Mouse (Mus musculus) MN1 (cell line): ENCODE measurements at regions not wholly inside any gene's neighbourhood (a gene's known extent, or its start where the extent isn't known, plus 50 kb on each side); places are given as distances from the start of the nearest gene placed in this dataset.

Source experiments
- DNase-seq: peaks from one replicate; pipeline ENCODE4 v3.0.0-alpha.2; 2016; ENCODE audit warnings: low spot score

DNA sequence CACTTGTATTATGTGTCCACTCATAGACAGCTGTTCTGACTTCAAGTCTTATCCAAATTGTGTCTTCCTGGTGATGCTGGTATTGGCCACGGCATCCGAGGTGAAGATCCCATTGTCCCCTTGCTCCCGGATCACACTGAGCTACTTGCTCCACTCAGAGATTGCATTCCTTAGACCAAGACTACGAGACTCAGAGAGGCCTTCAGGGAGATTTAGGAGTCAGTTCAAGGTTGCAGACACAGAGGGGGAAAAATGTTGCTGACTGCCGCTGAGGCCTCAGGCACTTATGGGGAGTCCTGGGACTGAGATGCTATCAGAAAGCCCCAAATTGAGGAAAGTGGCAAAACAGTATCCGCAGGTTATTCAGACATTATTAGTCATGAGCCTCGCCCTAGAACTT, 183.9 kb downstream of the Ly86 start:
- no peak for DNase-seq

GRCm38 (mm10) chr13:37531512-37532183, 186.6 kb downstream of the Ly86 start:
- no peak for DNase-seq

DNA sequence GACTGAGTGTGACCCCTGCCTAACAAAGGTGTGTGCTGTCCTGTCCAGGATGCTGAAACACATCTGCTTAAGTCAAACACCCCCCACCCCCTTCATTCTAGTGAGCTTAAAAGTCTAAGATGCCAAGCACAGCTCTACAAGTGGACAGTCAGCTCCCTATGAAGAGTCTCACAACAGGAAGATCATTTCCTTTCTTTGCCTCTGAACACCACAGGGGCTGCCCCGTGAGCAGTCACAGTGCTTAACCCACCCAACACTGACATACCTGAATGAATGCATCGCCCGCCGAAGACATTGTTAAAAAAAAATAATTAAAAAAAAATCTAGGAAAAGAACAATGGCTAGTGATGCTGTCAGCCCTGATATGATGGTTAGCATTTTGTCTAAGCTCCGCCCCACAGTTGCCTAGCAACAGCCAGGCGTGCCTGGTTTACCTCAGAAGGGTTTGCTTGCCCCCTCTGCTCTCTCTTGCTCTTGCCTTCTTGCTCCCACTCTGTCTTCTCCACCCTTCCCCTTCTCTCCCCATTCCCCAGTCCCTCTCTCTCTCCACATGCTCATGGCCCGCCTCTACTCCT, 187.7 kb downstream of the Ly86 start:
- DNase-seq: no peak

GRCm38 (mm10) chr13:37533851-37534250, 188.8 kb downstream of the Ly86 start:
- no peak for DNase-seq

DNA sequence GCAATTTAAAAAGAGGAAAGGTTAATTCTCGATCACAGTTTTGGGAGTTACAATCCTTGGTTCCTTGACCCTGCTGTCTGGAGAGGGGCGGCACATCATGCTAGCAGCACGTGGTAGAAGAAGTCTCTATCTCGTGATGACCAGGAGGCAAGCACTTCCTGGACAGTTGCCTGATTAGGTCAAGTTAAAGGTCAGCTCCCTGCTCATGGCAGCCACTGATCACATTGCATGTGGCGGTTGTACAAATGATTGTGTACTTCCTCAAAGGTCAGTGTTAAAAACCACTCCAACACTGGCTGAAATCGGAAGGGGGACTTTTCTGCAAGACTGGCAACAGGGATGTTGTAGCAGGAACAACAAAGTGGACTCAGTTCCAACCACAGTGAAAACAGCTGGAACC, 192.3 kb downstream of the Ly86 start:
- DNase-seq: no peak

DNA sequence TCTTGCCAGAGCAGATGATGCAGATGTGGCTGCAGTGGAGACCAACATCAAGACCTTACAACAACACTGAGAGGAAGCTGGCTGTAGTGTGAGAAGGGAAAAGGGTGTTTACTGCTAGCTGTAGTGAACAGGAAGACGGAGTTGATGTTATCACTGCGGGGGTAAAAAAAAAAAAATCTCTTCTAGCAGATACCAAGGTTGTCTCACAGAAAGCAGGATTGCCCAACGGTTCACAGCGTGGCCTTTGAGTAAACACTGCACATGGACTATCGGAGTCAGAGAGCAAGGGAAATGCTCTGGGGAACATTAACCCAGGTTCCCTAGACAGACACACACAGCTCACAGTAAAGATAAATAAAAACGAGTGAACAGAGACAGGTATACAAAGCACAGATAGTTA, 192.8 kb downstream of the Ly86 start:
- no peak for DNase-seq

DNA sequence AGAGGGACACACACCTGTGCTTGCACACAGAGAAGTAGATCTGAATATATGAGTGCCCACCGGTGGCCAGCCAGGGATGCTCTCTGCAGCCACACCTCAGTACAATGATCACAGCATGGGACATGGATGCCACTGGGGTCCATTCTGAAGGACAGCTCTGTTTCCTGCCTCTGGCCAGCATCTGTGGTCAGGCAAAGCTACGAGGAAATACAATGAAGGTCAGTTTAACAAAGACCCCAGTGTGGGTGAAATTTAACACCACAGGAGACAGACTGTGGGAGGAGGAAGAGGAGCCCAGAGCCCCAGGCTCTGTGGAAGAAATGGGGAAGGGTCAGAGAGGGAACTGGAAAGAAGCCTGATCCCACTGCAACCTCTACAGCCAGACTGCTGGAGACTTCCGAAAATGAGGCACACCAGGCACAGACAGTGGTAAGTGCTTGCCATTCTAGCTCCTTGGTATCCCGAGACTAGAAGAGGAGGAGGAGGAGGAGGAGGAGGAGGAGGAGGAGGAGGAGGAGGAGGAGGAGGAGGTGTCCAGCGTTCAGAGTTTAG, 196.0 kb downstream of the Ly86 start:
- DNase-seq: no peak

DNA sequence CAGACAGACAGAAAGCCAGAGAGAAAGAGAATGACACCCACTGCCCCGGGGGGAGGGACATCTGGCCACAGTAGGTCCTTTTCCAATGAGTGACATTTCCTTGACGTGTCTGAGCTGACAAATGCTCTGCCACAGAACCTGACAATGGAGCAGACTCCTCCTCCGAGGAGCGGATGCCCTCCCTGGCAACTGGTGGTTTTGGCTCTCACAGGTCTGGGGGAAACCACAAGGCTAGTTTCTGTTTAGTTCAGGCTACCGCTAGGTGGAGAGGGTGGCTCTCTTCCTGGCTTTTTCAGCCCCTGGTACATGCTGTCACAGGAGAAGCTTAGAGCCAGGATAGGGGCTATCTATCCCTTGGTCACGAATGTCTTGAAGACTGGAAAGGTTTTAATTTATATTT, 196.7 kb downstream of the Ly86 start:
- DNase-seq: peak; percentile 48

GRCm38 (mm10) chr13:37542744-37543196, 197.8 kb downstream of the Ly86 start:
- DNase-seq: no peak

GRCm38 (mm10) chr13:37543788-37544187, 198.8 kb downstream of the Ly86 start:
- DNase-seq: no peak

- DNase-seq: no peak
Measured at GRCm38 (mm10) chr13:37544696-37545095, 199.7 kb downstream of the Ly86 start.

- DNase-seq: no peak
Measured at GRCm38 (mm10) chr13:37546556-37546955, 201.5 kb downstream of the Ly86 start.

GRCm38 (mm10) chr13:37550584-37550983, 205.6 kb downstream of the Ly86 start:
- DNase-seq: no peak

DNA sequence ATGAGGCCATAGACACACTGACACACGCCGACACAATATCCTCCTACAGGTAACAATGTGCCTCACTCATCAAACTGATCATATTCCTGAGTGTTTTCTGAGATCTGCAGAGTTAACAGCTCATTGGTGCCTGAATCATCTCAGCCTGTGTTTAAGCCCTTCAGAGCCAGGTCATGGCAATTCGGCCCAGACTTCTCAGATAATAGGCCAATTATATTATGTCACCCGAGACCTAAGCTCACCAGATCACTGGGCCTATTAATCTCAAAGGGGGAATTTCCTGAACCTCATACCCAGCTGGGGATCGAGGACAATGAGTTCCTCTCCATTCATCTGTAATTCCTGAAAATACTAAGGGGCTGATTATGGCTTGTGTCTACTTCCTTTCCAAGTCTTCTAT, 208.4 kb downstream of the Ly86 start:
- no peak for DNase-seq

DNA sequence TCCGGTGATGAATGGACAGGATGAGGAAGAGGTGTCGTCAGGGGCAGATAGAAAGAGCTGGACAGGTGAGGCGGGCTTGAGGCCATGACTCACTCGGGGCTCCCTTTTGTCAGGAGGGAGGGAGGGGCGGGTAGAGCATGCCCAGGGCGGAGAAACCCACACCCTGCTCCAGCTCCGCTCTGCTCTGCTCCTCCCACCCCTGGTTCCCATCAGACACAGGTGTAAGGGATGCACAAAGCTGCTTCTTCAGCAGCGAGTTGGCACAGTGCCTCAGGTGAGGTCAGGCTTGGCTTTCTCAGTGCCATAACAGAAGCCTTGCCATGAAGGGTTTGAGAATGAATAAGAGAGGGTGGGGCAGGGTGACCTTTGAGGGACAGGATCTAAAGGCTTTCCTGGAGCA, 212.2 kb downstream of the Ly86 start:
- DNase-seq: no peak

DNA sequence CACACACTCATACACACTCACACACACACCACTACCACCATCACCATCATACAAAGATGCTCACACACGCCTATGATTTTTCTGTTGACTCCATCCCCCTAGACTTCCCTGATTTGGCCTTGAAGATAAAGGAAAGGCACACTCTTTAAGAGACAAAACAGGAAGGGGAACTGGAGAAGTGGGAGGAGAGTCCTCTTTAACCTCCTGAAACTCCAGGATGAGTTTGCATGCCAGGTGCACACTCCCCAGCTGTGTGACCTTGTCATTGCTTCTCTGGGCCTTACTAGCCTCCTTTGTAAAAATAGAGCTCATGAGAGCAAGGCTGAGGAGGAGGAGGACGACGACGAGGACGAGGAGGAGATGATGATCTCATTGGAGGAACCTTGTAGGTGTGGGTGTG, 212.8 kb downstream of the Ly86 start:
- no peak for DNase-seq

- no peak for DNase-seq
Measured at GRCm38 (mm10) chr13:37559056-37559455, 214.0 kb downstream of the Ly86 start.

- no peak for DNase-seq
Measured at GRCm38 (mm10) chr13:37559706-37560313, 214.8 kb downstream of the Ly86 start.

- no peak for DNase-seq
Measured at GRCm38 (mm10) chr13:37560387-37560786, 215.4 kb downstream of the Ly86 start.

DNA sequence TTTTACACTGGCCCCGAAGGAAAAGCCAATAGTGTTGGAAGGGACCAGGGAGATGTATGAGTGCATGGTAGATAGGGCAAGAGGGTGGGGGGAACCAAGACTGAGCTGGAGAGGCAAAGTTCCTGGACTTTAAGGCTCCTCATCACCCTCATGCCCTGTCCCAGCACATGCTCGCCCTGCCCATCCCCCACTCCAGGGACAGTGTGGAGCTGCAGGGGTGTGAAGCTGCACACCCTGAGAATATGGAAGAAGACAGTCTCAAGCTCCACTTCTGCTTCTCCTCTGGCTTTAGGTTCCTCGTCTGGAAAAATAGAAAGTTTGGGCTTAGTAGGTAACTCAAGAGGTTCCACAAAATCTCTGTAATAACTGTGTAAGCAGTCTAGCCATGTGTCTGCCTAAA, 215.8 kb downstream of the Ly86 start:
- no peak for DNase-seq

GRCm38 (mm10) chr13:37561437-37561836, 216.4 kb downstream of the Ly86 start:
- no peak for DNase-seq

DNA sequence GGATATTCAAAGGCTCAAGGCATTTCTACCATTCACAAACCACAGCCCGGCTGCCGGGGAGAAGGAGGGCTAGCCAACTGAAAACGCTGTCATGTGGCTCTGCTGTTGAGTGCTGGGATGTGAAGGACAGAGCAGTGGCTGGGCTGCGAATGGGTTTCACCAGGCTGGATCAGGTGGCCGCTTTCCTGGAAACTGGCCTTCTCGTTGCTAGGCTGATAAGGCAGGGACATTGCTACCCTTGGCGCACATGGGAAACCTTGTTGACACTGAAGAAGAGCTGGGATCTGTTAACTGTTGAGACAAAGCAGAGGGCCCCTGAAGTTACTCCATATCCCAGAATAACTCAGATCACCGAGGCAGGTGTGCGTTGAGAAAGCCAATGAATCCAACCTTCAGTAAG, 216.1 kb upstream of the Rreb1 start:
- DNase-seq: no peak

- DNase-seq: peak; percentile 17
Measured at GRCm38 (mm10) chr13:37562652-37563051, 215.5 kb upstream of the Rreb1 start.
